Mouse (Mus musculus) small intestine, adult 2 months (tissue): ENCODE measurements around the gene Map2k2.

ENCODE experiments used
- CTCF ChIP-seq: fragments of 200-500 bp; IDR thresholded peaks from 2 replicates; pipeline ENCODE4 v1.5.1; 2012; ENCODE audit warnings: low read depth, mild to moderate bottlenecking, control low read depth, inconsistent platforms, low read length, moderate library complexity, mixed read lengths; ENCODE audit not compliant: insufficient replicate concordance, insufficient read length; ENCODE audit errors: extremely low read depth
- POLR2A ChIP-seq: fragments of 200-500 bp; IDR thresholded peaks from 2 replicates; pipeline ENCODE4 v1.6.1; 2012; ENCODE audit warnings: low read depth, mild to moderate bottlenecking, control low read depth, inconsistent platforms, low read length, moderate library complexity

- TF ChIP-seq CTCF (no peak), POLR2A (no peak)
Observed at GRCm38 (mm10) chr10:81154313-81154712, 48.6 kb downstream of the Map2k2 start.
